Mouse (Mus musculus): ENCODE results near the gene Sept12. TPM values are rescaled to one million over a fixed set of nuclear protein-coding genes. Genes with fewer than 3 reads are reported as not detected.

Gene Sept12
- polyA plus RNA-seq, 1 experiment = not detected

DNA sequence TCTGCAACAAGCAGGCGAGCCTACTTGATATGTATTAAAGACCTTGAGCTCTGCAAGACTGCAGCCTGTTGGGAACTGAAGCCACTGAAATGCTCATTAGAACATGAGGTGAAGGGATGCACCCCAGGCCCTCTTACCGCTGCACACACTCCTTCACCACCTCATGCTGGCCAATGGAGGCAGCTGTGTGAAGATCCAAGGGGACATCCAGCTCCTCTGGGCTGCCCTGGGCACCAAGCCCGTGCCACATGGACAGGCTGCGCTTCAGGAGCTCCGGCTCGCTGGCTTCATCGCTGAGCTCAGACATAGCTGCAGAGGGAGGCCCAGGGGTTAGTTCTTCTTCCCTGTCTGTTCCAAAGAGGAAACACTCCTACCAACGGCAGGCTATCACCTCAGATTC lies 37.4 kb downstream of the Sept12 start:
- no peak for TF ChIP-seq CTCF (IDR thresholded peaks at IDR 0.05; ENCODE audit: borderline replicate concordance, insufficient read depth, low read depth, low read length)
- TF ChIP-seq POLR2A (IDR thresholded peaks at IDR 0.05; ENCODE audit: borderline replicate concordance, insufficient read depth, low read length) = no peak
- no peak for DNase-seq
- no peak overlapping the region for H3K4me3 ChIP-seq (replicated peaks; ENCODE audit: insufficient read depth, low read depth, low read length)
- no peak overlapping the region for H3K27ac ChIP-seq (ENCODE audit: insufficient read depth, low read length)
- WGBS = 19% methylated on average over 8 of the region's 8 CpGs
- peaks cover 23% of the 10 kb centered on the region for H3K4me1 ChIP-seq (ENCODE audit: control insufficient read depth, insufficient read depth, low read length)
- no peaks in the 10 kb centered on the region for H3K27me3 ChIP-seq (ENCODE audit: control insufficient read depth, insufficient read depth, low read length)

GRCm38 (mm10) chr16:4957446-4957845 lies 40.2 kb downstream of the Sept12 start:
- Histone ChIP-seq H3K27me3 (ENCODE audit: control insufficient read depth, insufficient read depth, low read length) (no peaks in the 10 kb centered on the region), H3K4me1 (ENCODE audit: control insufficient read depth, insufficient read depth, low read length) (peaks cover 20% of the 10 kb centered on the region), H3K4me3 (replicated peaks; ENCODE audit: insufficient read depth, low read depth, low read length) (no peak overlapping the region), H3K27ac (ENCODE audit: insufficient read depth, low read length) (peak overlapping the region; percentile 90)
- 9% methylated on average over 3 of the region's 3 CpGs for whole genome bisulfite sequencing
- TF ChIP-seq CTCF (IDR thresholded peaks at IDR 0.05; ENCODE audit: borderline replicate concordance, insufficient read depth, low read depth, low read length) = no peak
- TF ChIP-seq POLR2A (IDR thresholded peaks at IDR 0.05; ENCODE audit: borderline replicate concordance, insufficient read depth, low read length) = 0 out of 2 replicates have a peak, but pooled peaks have one; percentile 13
- peak; percentile 64 to 80 for DNase-seq

DNA sequence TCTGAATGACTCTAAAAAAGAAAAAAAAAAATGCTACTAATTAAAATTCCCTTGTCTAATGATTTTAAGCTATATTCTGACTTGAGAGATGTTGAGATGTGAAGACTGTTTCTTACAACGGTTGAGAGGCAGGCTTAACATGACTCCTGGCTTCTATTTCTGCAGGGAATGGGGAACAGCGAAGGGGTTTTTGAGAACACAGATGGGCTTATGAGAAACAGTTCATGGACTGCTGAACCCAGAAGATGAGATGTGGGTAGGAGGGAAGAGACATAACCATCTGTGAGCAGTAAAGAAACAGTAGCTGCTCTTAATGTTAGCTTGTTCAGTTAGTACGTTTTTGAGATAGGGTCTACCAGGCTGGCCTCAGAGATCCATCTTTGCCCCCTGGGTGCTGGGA lies 41.0 kb downstream of the Sept12 start:
- DNase-seq = no peak
- no peak overlapping the region for H3K4me3 ChIP-seq (replicated peaks; ENCODE audit: insufficient read depth, low read depth, low read length)
- 38% methylated on average over 3 of the region's 3 CpGs for WGBS
- H3K4me1 ChIP-seq (ENCODE audit: control insufficient read depth, insufficient read depth, low read length) = peaks cover 20% of the 10 kb centered on the region
- TF ChIP-seq POLR2A (IDR thresholded peaks at IDR 0.05; ENCODE audit: borderline replicate concordance, insufficient read depth, low read length) = no peak
- no peak for TF ChIP-seq CTCF (IDR thresholded peaks at IDR 0.05; ENCODE audit: borderline replicate concordance, insufficient read depth, low read depth, low read length)
- H3K27ac ChIP-seq (ENCODE audit: insufficient read depth, low read length) = peak overlapping the region; percentile 90; the same call in 1 of the 2 replicates
- no peaks in the 10 kb centered on the region for H3K27me3 ChIP-seq (ENCODE audit: control insufficient read depth, insufficient read depth, low read length)

- Histone ChIP-seq H3K4me3 (replicated peaks; ENCODE audit: insufficient read depth, low read depth, low read length) (no peak overlapping the region), H3K27ac (ENCODE audit: insufficient read depth, low read length) (no peak overlapping the region), H3K27me3 (ENCODE audit: control insufficient read depth, insufficient read depth, low read length) (no peaks in the 10 kb centered on the region), H3K4me1 (ENCODE audit: control insufficient read depth, insufficient read depth, low read length) (no peaks in the 10 kb centered on the region)
- DNase-seq = no peak
- 72% methylated on average over 4 of the region's 4 CpGs for WGBS
- no peak for TF ChIP-seq CTCF (IDR thresholded peaks at IDR 0.05; ENCODE audit: borderline replicate concordance, insufficient read depth, low read depth, low read length)
- no peak for TF ChIP-seq POLR2A (IDR thresholded peaks at IDR 0.05; ENCODE audit: borderline replicate concordance, insufficient read depth, low read length)
These were observed 50.3 kb downstream of the Sept12 start for GRCm38 (mm10) chr16:4947378-4947777.

DNA sequence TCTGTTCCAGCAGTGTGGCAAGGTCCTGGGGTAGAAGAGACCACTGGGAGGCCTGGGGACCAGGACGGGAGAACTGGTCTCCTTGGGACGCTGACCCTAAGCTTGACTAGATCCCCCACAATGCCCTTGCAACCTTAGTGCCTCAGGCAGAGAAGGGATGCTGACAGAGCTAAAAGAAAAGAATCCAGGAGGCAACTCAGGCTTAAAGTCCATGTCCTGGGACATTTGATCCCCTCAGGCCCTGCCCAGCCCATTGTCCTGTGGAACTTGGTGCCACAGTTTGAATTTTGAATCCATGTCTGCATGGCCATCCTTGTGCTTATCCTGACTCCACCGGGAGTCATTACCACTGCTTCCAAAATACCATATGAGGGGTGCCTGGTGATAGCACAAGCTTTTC lies 51.5 kb downstream of the Sept12 start:
- H3K4me3 ChIP-seq (replicated peaks; ENCODE audit: insufficient read depth, low read depth, low read length) = no peak overlapping the region
- no peaks in the 10 kb centered on the region for H3K4me1 ChIP-seq (ENCODE audit: control insufficient read depth, insufficient read depth, low read length)
- H3K27ac ChIP-seq (ENCODE audit: insufficient read depth, low read length) = no peak overlapping the region
- TF ChIP-seq CTCF (IDR thresholded peaks at IDR 0.05; ENCODE audit: borderline replicate concordance, insufficient read depth, low read depth, low read length) = no peak
- no peak for DNase-seq
- H3K27me3 ChIP-seq (ENCODE audit: control insufficient read depth, insufficient read depth, low read length) = no peaks in the 10 kb centered on the region
- 93% methylated on average over 3 of the region's 3 CpGs for WGBS

GRCm38 (mm10) chr16:4945415-4945814 lies 52.2 kb downstream of the Sept12 start:
- Histone ChIP-seq H3K4me1 (ENCODE audit: control insufficient read depth, insufficient read depth, low read length) (peaks cover 2% of the 10 kb centered on the region; the same call in 1 of the 2 replicates), H3K27me3 (ENCODE audit: control insufficient read depth, insufficient read depth, low read length) (no peaks in the 10 kb centered on the region), H3K27ac (ENCODE audit: insufficient read depth, low read length) (no peak overlapping the region), H3K4me3 (replicated peaks; ENCODE audit: insufficient read depth, low read depth, low read length) (no peak overlapping the region)
- TF ChIP-seq CTCF (IDR thresholded peaks at IDR 0.05; ENCODE audit: borderline replicate concordance, insufficient read depth, low read depth, low read length) (no peak), POLR2A (IDR thresholded peaks at IDR 0.05; ENCODE audit: borderline replicate concordance, insufficient read depth, low read length) (no peak)
- DNase-seq = no peak
- WGBS = 58% methylated on average over 4 of the region's 4 CpGs

- Histone ChIP-seq H3K4me1 (ENCODE audit: control insufficient read depth, insufficient read depth, low read length) (peaks cover 7% of the 10 kb centered on the region; the same call in 1 of the 2 replicates), H3K27ac (ENCODE audit: insufficient read depth, low read length) (no peak overlapping the region), H3K4me3 (replicated peaks; ENCODE audit: insufficient read depth, low read depth, low read length) (no peak overlapping the region), H3K27me3 (ENCODE audit: control insufficient read depth, insufficient read depth, low read length) (no peaks in the 10 kb centered on the region)
- no peak for DNase-seq
- WGBS = 98% methylated on average over 3 of the region's 3 CpGs
- TF ChIP-seq CTCF (IDR thresholded peaks at IDR 0.05; ENCODE audit: borderline replicate concordance, insufficient read depth, low read depth, low read length) (no peak), POLR2A (IDR thresholded peaks at IDR 0.05; ENCODE audit: borderline replicate concordance, insufficient read depth, low read length) (no peak)
These were observed 54.2 kb downstream of the Sept12 start for GRCm38 (mm10) chr16:4943431-4943830.

GRCm38 (mm10) chr16:4942868-4943267 lies 54.8 kb downstream of the Sept12 start:
- TF ChIP-seq CTCF (IDR thresholded peaks at IDR 0.05; ENCODE audit: borderline replicate concordance, insufficient read depth, low read depth, low read length) (no peak), POLR2A (IDR thresholded peaks at IDR 0.05; ENCODE audit: borderline replicate concordance, insufficient read depth, low read length) (no peak)

More at GRCm38 (mm10) chr16:4942868-4943267, 54.8 kb downstream of the Sept12 start:
- H3K4me3 ChIP-seq (replicated peaks; ENCODE audit: insufficient read depth, low read depth, low read length) = no peak overlapping the region
- no peaks in the 10 kb centered on the region for H3K27me3 ChIP-seq (ENCODE audit: control insufficient read depth, insufficient read depth, low read length)
- WGBS = 92% methylated on average over 8 of the region's 8 CpGs
- DNase-seq = no peak
- peaks cover 7% of the 10 kb centered on the region; the same call in 1 of the 2 replicates for H3K4me1 ChIP-seq (ENCODE audit: control insufficient read depth, insufficient read depth, low read length)
- no peak overlapping the region for H3K27ac ChIP-seq (ENCODE audit: insufficient read depth, low read length)

Data from cerebellum, adult 2 months (tissue).